Mouse (Mus musculus): ENCODE results near the gene Ednra.

DNA sequence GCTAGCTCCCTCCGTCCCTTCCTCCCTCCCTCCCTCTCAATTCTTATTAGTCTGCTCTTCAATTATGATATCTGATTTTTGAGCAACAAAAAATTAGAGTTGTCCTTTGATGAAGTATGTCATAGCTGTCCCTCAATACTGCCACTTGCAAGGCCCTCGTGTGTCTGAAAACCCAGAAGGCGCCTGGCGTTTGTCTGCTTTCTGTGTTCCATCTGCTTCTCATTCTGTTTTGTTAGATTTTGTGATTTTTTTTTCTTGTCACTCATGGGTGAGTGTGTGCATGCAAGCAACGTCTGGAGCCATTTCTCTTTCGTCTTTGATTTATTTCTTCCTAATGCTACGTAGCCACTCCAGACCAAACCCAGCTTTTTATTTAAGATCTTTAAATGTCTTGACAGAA is 9.8 kb downstream of the Ednra start:
- TF ChIP-seq POLR2A (IDR thresholded peaks at IDR 0.05; ENCODE audit: borderline replicate concordance, control insufficient read depth, low read depth, low read length) (no peak), CTCF (IDR thresholded peaks at IDR 0.05; ENCODE audit: control insufficient read depth, insufficient read depth, low read length) (no peak)
